Mouse (Mus musculus) 3T3-L1 (cell line): Measurements from ENCODE around the gene Rybp.

Source experiments
- DNase-seq: peaks from one replicate; pipeline ENCODE4 v3.0.0-alpha.2; 2015; ENCODE audit warnings: low read depth, low spot score

The Rybp gene

DNA sequence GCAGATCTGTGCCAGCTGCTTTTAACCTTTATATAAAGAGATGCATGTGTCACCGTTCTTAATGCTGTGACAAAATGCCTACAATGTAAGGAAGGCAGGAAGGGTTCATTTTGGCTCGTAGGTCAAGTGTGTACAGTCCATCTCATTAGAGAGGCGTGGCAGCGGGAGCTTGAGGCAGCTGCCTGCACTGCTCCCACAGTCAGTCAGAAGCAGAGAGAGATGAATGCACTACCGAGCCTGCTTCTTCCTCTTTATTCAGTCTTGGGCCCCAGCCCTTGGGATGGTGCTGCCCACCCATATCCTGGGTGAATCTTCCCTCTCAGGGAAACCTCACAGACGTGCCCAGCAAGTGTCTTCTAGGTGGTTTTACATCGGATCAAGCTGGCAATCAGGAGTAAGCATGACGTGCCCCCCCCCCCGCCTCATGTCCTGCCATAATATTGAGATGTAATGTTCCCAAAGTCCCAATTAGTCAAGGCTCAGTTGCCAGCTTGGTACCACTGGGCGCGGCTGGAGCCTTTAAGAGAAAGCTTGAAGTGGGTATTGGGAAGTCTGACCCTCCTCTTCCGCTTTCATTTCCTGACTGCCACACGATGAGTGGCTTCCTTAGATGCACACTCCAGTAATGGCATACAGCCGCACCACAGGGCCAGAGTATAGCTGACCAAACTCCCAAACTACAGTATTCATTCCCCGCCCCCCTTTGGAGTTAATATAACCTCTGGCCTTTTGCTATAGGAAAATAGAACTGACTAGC is 96.3 kb downstream of the Rybp start:
- no peak for DNase-seq

DNA sequence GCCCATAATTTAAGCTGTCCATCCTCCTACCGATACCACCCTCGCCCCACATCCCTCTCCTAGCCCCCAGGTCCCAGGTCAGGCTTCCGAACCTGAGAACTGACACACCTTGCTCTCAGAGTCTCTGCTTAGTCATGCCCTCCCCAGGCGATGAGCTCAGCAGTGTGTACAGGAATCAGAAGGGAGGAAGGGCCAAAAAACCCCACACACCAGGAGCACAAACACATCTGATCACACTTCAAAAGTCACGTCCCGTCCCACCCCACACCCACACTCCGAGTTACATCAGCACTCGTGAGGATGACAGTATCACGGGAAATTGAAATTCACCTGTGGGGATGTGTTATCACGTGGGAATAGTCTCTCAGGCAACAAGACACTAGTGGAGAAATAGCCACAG is 97.0 kb downstream of the Rybp start:
- DNase-seq, result no peak

DNA sequence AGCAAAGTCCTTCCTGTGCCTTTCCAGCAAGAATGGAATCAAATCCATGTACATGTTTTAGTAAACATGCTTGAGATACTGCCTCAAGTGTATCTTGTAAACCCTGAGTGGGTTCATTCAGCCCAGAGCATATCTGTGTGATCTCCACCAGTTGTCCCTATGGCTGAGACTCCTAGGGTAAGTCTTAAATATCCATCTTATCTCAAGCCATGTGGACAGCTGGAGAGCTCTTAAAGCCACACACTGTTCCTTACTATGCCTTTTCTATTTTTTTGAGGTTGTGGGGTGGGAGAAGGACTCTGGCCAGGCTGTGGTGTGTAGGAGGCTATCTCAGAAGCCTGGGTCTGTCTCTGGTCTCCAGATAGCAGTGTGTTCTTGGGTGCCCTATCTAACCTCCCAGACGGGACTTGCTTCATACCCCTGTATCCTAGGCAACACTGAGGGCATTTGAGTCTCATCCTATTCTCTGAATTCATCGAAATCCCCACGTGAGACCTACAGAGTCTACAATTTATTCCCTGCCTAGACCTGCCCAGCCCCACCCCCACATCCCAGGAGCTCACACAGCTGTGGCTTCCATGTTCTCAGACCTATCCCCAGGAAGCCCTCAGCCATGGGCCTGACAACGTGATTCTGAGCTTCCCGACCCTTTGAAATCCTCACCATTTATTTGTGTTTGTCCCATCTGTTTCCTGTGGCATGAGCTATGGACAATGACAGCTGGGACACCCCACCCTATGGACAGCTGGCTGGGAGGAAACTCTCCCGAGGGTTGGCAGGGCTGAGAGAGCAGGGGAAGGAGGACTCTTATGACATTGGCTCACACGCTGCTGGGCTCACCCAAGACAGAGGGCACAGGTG is 98.2 kb downstream of the Rybp start:
- DNase-seq, result no peak

DNA sequence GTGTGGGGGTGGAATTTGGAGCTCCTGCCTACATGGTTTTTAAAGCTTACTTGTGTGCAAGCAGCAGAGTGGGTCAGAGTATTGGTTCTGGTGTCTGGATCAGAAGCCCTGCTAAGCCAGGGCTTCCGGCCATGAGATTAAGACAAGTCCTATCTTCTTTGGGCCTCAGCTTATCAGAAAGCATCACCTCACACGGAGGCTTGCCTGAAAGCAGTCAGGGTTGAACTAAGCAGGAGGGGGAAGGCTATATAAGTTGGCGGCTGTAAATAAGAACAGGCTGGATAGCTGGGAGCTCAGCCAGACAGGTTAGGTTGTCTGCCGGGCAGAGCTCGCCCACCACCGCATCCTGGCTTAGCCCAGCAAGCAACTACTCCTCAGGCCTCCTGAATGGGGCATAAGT is 99.5 kb downstream of the Rybp start:
- DNase-seq, result no peak

DNA sequence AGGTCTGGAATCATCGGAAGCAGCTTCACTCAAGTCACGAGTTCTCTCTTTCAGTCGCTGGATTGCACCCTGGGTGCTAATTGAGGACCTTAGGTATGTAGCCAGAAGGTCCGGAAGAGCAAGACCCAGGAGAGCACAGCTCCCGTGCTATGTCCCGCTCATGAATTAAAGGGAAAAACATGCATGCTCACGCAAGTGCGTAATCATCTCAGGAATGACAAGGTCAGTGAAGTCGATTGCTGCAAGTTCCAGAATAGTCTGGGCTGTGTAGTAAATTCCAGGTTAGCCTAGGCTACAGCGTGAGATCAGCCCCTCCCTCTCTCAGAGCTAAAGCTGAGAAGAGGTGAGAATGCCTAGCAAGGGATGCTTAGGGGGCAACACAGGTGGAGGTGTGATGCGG is 100.5 kb downstream of the Rybp start:
- DNase-seq, result no peak

DNA sequence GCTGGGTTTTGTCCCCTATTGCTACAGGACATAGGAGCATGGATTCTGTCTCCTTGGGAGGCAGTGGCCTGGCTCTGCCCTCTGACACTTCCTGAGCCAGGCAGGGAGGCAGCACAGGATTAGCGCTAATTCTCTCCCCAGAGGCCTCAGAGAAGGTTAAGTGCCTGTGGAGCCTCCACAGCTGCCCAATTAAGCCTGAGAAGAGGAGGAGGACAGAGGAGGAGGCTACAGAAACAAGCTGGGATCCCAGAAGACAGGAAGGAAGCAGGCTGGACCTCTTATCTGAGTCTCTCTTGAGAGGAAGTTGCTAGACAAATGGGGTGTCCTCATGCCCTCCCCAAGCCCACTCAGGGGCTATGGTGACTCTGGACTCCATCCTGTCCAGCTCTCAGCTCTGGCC is 101.8 kb downstream of the Rybp start:
- DNase-seq, result no peak

DNA sequence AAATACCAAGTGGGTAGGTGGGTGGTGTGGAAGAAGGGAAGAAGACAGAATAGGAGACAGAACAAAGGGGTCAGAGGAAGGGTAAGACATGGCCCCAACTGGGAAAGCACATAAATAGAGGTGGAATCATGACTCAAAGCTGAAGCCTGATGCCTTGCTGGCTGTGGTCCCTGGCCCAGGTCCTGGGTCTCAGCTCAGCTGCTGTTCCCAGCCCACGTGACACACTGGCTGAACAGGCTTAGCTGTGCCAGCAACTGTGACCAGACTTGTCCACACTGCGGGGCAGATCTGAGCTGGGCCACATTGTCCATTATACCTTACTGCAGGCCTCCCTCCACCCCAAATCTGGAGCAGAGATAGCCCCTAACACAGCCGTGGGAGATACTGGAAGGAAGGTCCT is 103.9 kb downstream of the Rybp start:
- DNase-seq, result peak; percentile 61

DNA sequence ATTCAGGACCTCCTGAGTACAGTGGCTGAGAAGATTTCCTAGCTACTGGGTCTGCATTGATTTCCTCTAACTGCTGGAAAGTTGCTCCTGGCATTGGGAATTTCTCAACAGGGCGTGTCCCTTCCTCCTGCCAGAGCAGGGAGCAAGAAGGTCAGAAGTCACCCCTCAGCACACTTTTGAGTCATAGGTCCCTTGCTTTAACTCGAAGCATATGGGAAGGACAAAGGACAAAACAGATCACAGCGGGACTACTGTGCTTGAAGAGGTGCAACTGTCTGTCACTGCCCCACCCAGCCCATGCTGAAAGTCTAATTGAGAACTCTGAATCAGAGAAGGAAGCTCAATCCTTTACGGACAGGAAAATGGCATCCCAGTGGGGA is 106.4 kb downstream of the Rybp start:
- peak; percentile 68 for DNase-seq

DNA sequence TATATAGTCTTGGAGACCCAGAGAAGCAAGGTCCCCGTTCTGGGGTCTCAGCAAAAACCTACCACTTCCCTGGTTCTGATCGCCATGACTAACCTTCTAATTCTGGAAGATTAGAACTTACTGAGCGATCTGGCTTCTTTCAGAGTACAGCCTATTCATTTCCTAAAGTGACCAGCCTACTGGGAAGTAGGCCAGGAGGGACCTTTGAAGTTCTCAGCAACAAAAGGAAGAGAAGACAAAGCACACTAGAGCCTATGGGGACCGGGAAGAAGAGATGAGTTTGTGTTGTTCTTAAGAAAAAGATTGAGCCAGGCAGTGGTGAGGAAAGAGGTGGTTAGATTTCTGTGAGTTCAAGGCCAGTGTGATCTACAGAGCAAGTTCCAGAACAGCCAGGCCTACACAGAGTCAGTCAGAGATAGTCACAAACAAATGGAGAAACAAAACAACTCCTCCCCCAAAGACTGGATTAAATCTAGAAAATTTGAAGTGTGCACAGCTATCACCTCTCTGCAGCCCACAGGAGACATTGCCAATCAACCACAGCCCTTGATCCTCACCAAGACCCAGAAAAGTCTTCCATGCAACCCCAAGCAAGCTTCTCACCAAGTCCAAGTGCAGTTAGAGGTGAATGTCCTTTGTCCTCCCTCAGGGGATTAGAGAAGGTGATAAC is 106.9 kb downstream of the Rybp start:
- no peak for DNase-seq

DNA sequence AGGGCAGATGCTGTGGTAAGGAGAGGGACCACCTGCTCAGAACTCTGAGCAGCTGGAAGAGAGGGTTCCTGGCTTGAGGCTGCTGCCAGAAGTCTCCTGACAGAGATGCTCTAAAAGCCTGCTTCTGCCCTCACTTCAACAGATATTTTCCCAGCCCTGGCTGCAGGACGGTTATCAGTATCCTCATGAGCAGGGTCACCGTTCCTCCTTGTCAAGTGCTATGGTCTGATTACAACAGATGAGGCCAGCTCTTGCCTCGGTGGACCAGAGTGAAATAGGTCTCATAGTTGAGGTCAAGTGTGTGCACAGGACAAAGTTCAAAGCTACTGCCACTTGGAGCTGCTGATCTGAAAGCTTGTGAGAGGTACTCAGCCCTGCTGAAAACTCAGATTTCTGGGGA is 108.5 kb downstream of the Rybp start:
- DNase-seq, result no peak
